Mouse (Mus musculus) myocyte (in vitro differentiated cells): Measurements from ENCODE around the gene Smc6.

Experiments
- E2F4 ChIP-seq: IDR thresholded peaks from one replicate; pipeline ENCODE4 v1.6.1; 2011; ENCODE audit warnings: mild to moderate bottlenecking, control low read depth, moderate library complexity; ENCODE audit not compliant: insufficient read depth
- MAX ChIP-seq: IDR thresholded peaks from one replicate; pipeline ENCODE4 v1.6.1; 2011; ENCODE audit warnings: low read depth, mild to moderate bottlenecking, control low read depth
- POLR2A ChIP-seq: IDR thresholded peaks from one replicate; pipeline ENCODE4 v1.6.1; 2011; ENCODE audit warnings: low read depth, mild to moderate bottlenecking, control low read depth, moderate library complexity; ENCODE audit not compliant: insufficient read length
- POLR2AphosphoS2 ChIP-seq: IDR thresholded peaks from one replicate; pipeline ENCODE4 v1.6.1; 2011; ENCODE audit warnings: low read depth, control low read depth; ENCODE audit not compliant: insufficient read length
- USF1 ChIP-seq: IDR thresholded peaks from one replicate; pipeline ENCODE4 v1.6.1; 2011; ENCODE audit warnings: low read depth, mild to moderate bottlenecking, control low read depth, moderate library complexity

GRCm38 (mm10) chr12:11267030-11267429 is 1.3 kb downstream of the Smc6 start:
- TF ChIP-seq MAX (no peak), USF1 (no peak), POLR2AphosphoS2 (no peak), E2F4 (no peak), POLR2A (no peak)
